Mouse (Mus musculus): ENCODE results near the gene Inhbe.

Gene Inhbe

GRCm38 (mm10) chr10:127343029-127343428 is 11.2 kb downstream of the Inhbe start:
- no peak for DNase-seq

- peak; percentile 93 to 94 for DNase-seq
These were observed 12.1 kb downstream of the Inhbe start, which contains the start of gene Gli1 for GRCm38 (mm10) chr10:127341891-127342639. Gene Gli1 (minus strand): TSS chr10:127341974.

- DNase-seq, result peak in 1 of 2 experiments; percentile 54
These were observed 12.9 kb downstream of the Inhbe start for GRCm38 (mm10) chr10:127341360-127341690.

GRCm38 (mm10) chr10:127340577-127341359 is 13.4 kb downstream of the Inhbe start:
- DNase-seq, result peak; percentile 62 to 73

- peak; percentile 64 to 81 for DNase-seq
These were observed 14.3 kb downstream of the Inhbe start for GRCm38 (mm10) chr10:127339683-127340576.

GRCm38 (mm10) chr10:127338930-127339682 is 15.1 kb downstream of the Inhbe start:
- peak; percentile 95 to 97 for DNase-seq

- DNase-seq, result no peak
These were observed 16.6 kb downstream of the Inhbe start for GRCm38 (mm10) chr10:127337536-127338099.

GRCm38 (mm10) chr10:127336952-127337351 is 17.3 kb downstream of the Inhbe start:
- no peak for DNase-seq

GRCm38 (mm10) chr10:127335271-127335670 is 18.9 kb downstream of the Inhbe start:
- no peak for DNase-seq

GRCm38 (mm10) chr10:127333152-127333551 is 21.1 kb downstream of the Inhbe start:
- DNase-seq, result peak in 1 of 2 experiments; percentile 39

GRCm38 (mm10) chr10:127332211-127332874 is 21.9 kb downstream of the Inhbe start:
- DNase-seq, result peak in 1 of 2 experiments; percentile 54

- DNase-seq, result no peak
These were observed 24.0 kb downstream of the Inhbe start for GRCm38 (mm10) chr10:127330212-127330611.

GRCm38 (mm10) chr10:127327461-127328145 is 26.6 kb downstream of the Inhbe start:
- peak; percentile 72 to 77 for DNase-seq

- peak in 1 of 2 experiments; percentile 43 for DNase-seq
These were observed 27.4 kb downstream of the Inhbe start for GRCm38 (mm10) chr10:127326828-127327227.

GRCm38 (mm10) chr10:127326017-127326801 is 28.0 kb downstream of the Inhbe start:
- DNase-seq, result peak; percentile 45 to 53

- no peak for DNase-seq
These were observed 28.7 kb downstream of the Inhbe start for GRCm38 (mm10) chr10:127325454-127326016.

- DNase-seq, result peak; percentile 58 to 62
These were observed 29.7 kb downstream of the Inhbe start for GRCm38 (mm10) chr10:127324495-127324894.

GRCm38 (mm10) chr10:127323131-127323855 is 30.9 kb downstream of the Inhbe start:
- no peak for DNase-seq

GRCm38 (mm10) chr10:127322669-127323068 is 31.5 kb downstream of the Inhbe start:
- DNase-seq, result no peak
